ENCODE assay signal across 7 mouse cellular contexts in genomic region chr16:93766956-93767355, GRCm38 (mm10). TPM values are rescaled to one million over a fixed set of nuclear protein-coding genes. Genes with fewer than 3 reads are reported as not detected.
DNase-seq lines count a peak whose midpoint lies in the region; ATAC-seq and TF ChIP-seq lines count a peak whose summit lies in the region.

No protein-coding gene starts in this region.

- no peak for TF ChIP-seq EP300 in liver, embryonic 14.5 days (IDR thresholded peaks at IDR 0.05; ENCODE audit: low read depth)

- H3K27ac ChIP-seq in midbrain, embryonic 14.5 days (replicated peaks; ENCODE audit: low read depth, low read length), result no peak overlapping the region
- no peak overlapping the region for H3K27ac ChIP-seq in midbrain, embryonic 15.5 days
- no peak overlapping the region for H3K27ac ChIP-seq in hindbrain, embryonic 16.5 days (ENCODE audit: low read depth, low read length)
- no peak overlapping the region for H3K27ac ChIP-seq in liver, embryonic 14.5 days

- WGBS in midbrain, embryonic 14.5 days, result 59% methylated on average over 4 of the region's 4 CpGs
- WGBS in midbrain, embryonic 15.5 days, result 52% methylated on average over 4 of the region's 4 CpGs
- WGBS in hindbrain, embryonic 16.5 days, result 60% methylated on average over 4 of the region's 4 CpGs
- 42% methylated on average over 4 of the region's 4 CpGs for WGBS in liver, embryonic 14.5 days (ENCODE audit: insufficient replicate concordance)

- DNase-seq in midbrain, embryonic 14.5 days, result peak; percentile 62
- peak; percentile 45 for DNase-seq in R1 (ENCODE audit: low read depth, low spot score)
- DNase-seq in cerebellum, adult 9-10 months, result peak; percentile 83
- no peak for DNase-seq in liver, embryonic 14.5 days (ENCODE audit: low read depth in 3 of 3, low spot score in 3 of 3)
- peak; percentile 29 for DNase-seq in right cerebral cortex, postnatal 25 days

- no peaks in the 10 kb centered on the region for H3K4me1 ChIP-seq in midbrain, embryonic 14.5 days (ENCODE audit: control insufficient read depth, insufficient read depth, low read length)
- no peaks in the 10 kb centered on the region for H3K4me1 ChIP-seq in midbrain, embryonic 15.5 days
- no peaks in the 10 kb centered on the region for H3K4me1 ChIP-seq in hindbrain, embryonic 16.5 days (ENCODE audit: control insufficient read depth, insufficient read depth, low read depth, low read length)
- H3K4me1 ChIP-seq in liver, embryonic 14.5 days (replicated peaks; ENCODE audit: control insufficient read depth in 2 of 2, insufficient read depth in 2 of 2, low read length in 1 of 2), result peaks cover 0 to 2% of the 10 kb centered on the region in 2 experiments; a peak in 2 of 4 replicates

- H3K9me3 ChIP-seq in midbrain, embryonic 14.5 days (ENCODE audit: control insufficient read depth, low read length), result no peaks in the 10 kb centered on the region
- no peaks in the 10 kb centered on the region for H3K9me3 ChIP-seq in midbrain, embryonic 15.5 days
- no peaks in the 10 kb centered on the region for H3K9me3 ChIP-seq in hindbrain, embryonic 16.5 days (ENCODE audit: control insufficient read depth, low read length)
- H3K9me3 ChIP-seq in liver, embryonic 14.5 days (ENCODE audit: control insufficient read depth, low read length), result no peaks in the 10 kb centered on the region

- no peak overlapping the region for H3K4me3 ChIP-seq in midbrain, embryonic 14.5 days (replicated peaks; ENCODE audit: low read depth, low read length)
- no peak overlapping the region for H3K4me3 ChIP-seq in midbrain, embryonic 15.5 days
- no peak overlapping the region for H3K4me3 ChIP-seq in hindbrain, embryonic 16.5 days (ENCODE audit: low read length)
- no peak overlapping the region for H3K4me3 ChIP-seq in liver, embryonic 14.5 days (ENCODE audit: insufficient read depth in 1 of 2, low read depth in 2 of 2, low read length in 2 of 2)

- H3K9ac ChIP-seq in midbrain, embryonic 14.5 days (replicated peaks; ENCODE audit: low read length), result no peak overlapping the region
- H3K9ac ChIP-seq in midbrain, embryonic 15.5 days, result no peak overlapping the region
- no peak overlapping the region for H3K9ac ChIP-seq in hindbrain, embryonic 16.5 days (ENCODE audit: low read depth, low read length)
- H3K9ac ChIP-seq in liver, embryonic 14.5 days (replicated peaks), result no peak overlapping the region

- TF ChIP-seq CTCF in liver, embryonic 14.5 days (IDR thresholded peaks at IDR 0.05; ENCODE audit: low read depth), result peak; percentile 75

- no peak overlapping the region for H3K4me2 ChIP-seq in midbrain, embryonic 14.5 days (ENCODE audit: low read length)
- H3K4me2 ChIP-seq in midbrain, embryonic 15.5 days, result no peak overlapping the region
- H3K4me2 ChIP-seq in hindbrain, embryonic 16.5 days (ENCODE audit: low read length), result no peak overlapping the region
- H3K4me2 ChIP-seq in liver, embryonic 14.5 days (ENCODE audit: low read depth), result no peak overlapping the region

- peaks cover 85% of the 10 kb centered on the region for H3K36me3 ChIP-seq in midbrain, embryonic 14.5 days (ENCODE audit: control insufficient read depth, insufficient read depth, low read length)
- H3K36me3 ChIP-seq in midbrain, embryonic 15.5 days (replicated peaks), result peaks cover 35% of the 10 kb centered on the region
- peaks cover 37% of the 10 kb centered on the region for H3K36me3 ChIP-seq in hindbrain, embryonic 16.5 days (ENCODE audit: control insufficient read depth, insufficient read depth, low read length)
- no peaks in the 10 kb centered on the region for H3K36me3 ChIP-seq in liver, embryonic 14.5 days (replicated peaks; ENCODE audit: control insufficient read depth, insufficient read depth, low read depth)

- peak; percentile 20; the same call in 1 of the 2 replicates for ATAC-seq in midbrain, embryonic 14.5 days (ENCODE audit: low FRiP score, low TSS enrichment)
- no peak for ATAC-seq in midbrain, embryonic 15.5 days (replicated peaks)
- ATAC-seq in hindbrain, embryonic 16.5 days, result peak; percentile 34; the same call in 1 of the 2 replicates
- no peak; the same call in 1 of the 2 replicates for ATAC-seq in liver, embryonic 14.5 days (ENCODE audit: insufficient read depth)

- H3K27me3 ChIP-seq in midbrain, embryonic 14.5 days (ENCODE audit: control insufficient read depth, insufficient read depth, low read length), result no peaks in the 10 kb centered on the region
- no peaks in the 10 kb centered on the region for H3K27me3 ChIP-seq in midbrain, embryonic 15.5 days (replicated peaks)
- H3K27me3 ChIP-seq in hindbrain, embryonic 16.5 days (replicated peaks; ENCODE audit: control insufficient read depth, insufficient read depth, low read length), result no peaks in the 10 kb centered on the region
- no peaks in the 10 kb centered on the region for H3K27me3 ChIP-seq in liver, embryonic 14.5 days (ENCODE audit: control insufficient read depth, insufficient read depth, low read length)

RNA-seq across cellular contexts. Expression of gene Dop1b, which starts 55.3 kb away (rescaled TPM):
- 36.5 and 40.3 TPM in 2 replicates for polyA plus RNA-seq in midbrain, embryonic 14.5 days (2014; fragmentation: Nextera tagmentation; extraction: Ambion mirVana)
- polyA plus RNA-seq in midbrain, embryonic 15.5 days (2015; fragmentation: Nextera tagmentation; extraction: Ambion mirVana), result 40.9 and 43.8 TPM in 2 replicates
- 36.9 and 45.2 TPM in 2 replicates for polyA plus RNA-seq in hindbrain, embryonic 16.5 days (2015; fragmentation: Nextera tagmentation; extraction: Ambion mirVana)
- polyA plus RNA-seq in liver, embryonic 14.5 days (2012; rRNA removed), result 11.8 and 13.4 TPM in 2 replicates
- 11.6 and 14.4 TPM in 2 replicates for polyA plus RNA-seq in liver, embryonic 14.5 days (2014; fragmentation: Nextera tagmentation; extraction: Ambion mirVana)

Comparison
In these comparisons a context has a peak if more than half of its experiments do, and no peak if none do; other contexts are left out.
1. ATAC-seq: peak in midbrain, embryonic 14.5 days (single experiment) and hindbrain, embryonic 16.5 days (single experiment); none in midbrain, embryonic 15.5 days (single experiment) and liver, embryonic 14.5 days (single experiment).
2. DNase-seq: peak in midbrain, embryonic 14.5 days (single experiment), R1 (single experiment), cerebellum, adult 9-10 months (single experiment) and right cerebral cortex, postnatal 25 days (single experiment); none in liver, embryonic 14.5 days (0 of 3).